Mouse (Mus musculus): ENCODE results near the gene Olfr281.

Olfr281 gene

GRCm38 (mm10) chr15:98483907-98484886 is 31.8 kb downstream of the Olfr281 start:
- peak in 1 of 2 experiments; percentile 39 for DNase-seq (ENCODE audit: inconsistent age in 2 of 2, low spot score in 1 of 2)

- no peak for DNase-seq (ENCODE audit: inconsistent age in 2 of 2, low spot score in 1 of 2)
Measured at GRCm38 (mm10) chr15:98486433-98487021, 34.1 kb downstream of the Olfr281 start.

DNA sequence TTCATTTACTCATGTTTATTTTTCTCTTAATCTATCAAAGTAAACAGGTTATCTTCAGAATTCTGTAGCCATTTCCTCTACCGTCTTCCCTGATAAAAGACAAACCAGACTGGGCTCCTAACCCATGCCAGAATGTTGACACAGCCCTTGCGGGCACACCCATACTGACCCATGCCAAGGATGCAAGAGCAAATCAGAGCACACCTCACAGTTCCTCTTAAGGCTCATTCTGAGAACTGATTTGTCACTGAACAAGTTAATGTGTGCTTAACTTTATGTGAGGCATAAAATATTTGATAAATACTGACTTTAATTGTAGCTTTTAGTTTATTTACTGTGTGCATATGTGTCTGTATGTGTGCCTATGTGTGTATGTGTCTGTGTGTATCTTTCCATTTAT is 38.9 kb downstream of the Olfr281 start:
- DNase-seq (ENCODE audit: inconsistent age in 2 of 2, low spot score in 1 of 2), result no peak

DNA sequence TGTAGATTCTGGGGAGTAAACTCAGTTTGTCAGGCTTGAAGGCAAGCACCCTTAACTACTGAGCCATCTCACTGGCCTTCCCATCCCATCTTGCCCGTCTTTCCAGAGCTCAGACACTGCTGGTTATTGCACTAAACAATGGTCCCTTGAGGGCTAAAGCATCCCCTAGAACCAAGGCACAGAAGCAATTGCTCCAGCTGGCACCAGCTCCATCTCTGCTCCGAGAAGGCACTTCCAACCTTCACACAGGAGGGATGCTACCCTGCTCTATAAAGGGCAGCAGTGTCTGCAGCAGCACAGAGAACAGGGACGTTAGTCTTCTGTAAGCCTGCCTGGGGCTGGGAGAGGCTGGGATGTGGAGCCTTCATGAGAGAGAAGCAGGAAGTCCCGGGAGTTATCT is 39.7 kb downstream of the Olfr281 start, which contains the start of gene Olfr279:
TSS of gene Olfr279 (plus strand) at position 301 of the 400 bp plus-strand sequence.
- DNase-seq (ENCODE audit: inconsistent age in 2 of 2, low spot score in 1 of 2), result no peak

DNA sequence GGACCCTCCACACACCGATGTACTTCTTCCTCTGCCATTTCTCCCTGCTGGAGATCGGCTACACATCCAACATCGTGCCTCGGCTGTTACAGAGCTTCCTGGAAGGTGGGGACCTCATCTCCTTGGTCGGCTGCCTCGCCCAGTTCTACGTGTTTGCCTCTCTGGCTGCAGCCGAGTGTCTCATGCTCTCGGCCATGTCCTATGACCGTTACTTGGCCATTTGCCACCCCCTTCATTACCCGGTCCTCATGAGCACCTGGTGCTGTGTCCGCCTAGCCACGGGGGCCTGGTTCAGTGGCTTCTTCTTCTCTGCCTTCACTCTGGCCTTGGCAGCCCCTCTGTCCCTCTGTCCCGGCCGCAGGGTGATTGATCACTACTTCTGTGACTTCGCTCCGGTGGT is 45.2 kb downstream of the Olfr281 start:
- no peak for DNase-seq (ENCODE audit: inconsistent age in 2 of 2, low spot score in 1 of 2)

- no peak for DNase-seq (ENCODE audit: inconsistent age in 2 of 2, low spot score in 1 of 2)
Measured at GRCm38 (mm10) chr15:98503317-98503716, 50.9 kb downstream of the Olfr281 start.

DNA sequence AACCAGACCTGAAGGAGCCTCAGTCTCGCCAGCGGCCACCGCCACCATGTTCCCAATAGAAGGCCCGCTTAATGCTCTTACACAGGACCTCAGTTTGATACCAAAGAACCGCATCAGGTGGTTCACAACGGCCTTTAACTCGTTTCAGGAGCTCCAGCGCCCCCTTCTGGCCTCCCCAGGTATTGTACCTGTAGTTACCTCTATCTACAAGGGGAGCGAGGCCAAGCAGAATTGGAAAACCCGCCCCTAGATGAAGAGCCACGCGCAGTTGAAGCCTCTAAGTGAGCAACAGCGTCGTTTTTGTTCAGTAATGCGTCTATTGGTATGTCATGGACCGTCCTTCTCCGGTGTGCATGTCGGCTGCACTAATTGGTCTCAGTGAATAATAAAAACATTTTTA is 52.1 kb downstream of the Olfr281 start:
- peak; percentile 43 to 84 for DNase-seq (ENCODE audit: inconsistent age in 2 of 2, low spot score in 1 of 2)

GRCm38 (mm10) chr15:98506253-98506957 is 54.0 kb downstream of the Olfr281 start:
- peak in 1 of 2 experiments; percentile 26 for DNase-seq (ENCODE audit: inconsistent age in 2 of 2, low spot score in 1 of 2)

GRCm38 (mm10) chr15:98507321-98507720 is 54.9 kb downstream of the Olfr281 start:
- DNase-seq (ENCODE audit: inconsistent age in 2 of 2, low spot score in 1 of 2), result no peak

GRCm38 (mm10) chr15:98509387-98509786 is 57.0 kb downstream of the Olfr281 start:
- DNase-seq (ENCODE audit: inconsistent age in 2 of 2, low spot score in 1 of 2), result no peak

All from adrenal gland, adult (tissue).